Mouse (Mus musculus) liver, adult 2 months (tissue): ENCODE measurements around the gene Gm10318.

Experiments used
- CTCF ChIP-seq: fragments of 200-500 bp; IDR thresholded peaks from 2 replicates; pipeline ENCODE4 v1.5.1; 2011; ENCODE audit warnings: low read depth, low read length, control low read depth
- POLR2A ChIP-seq: fragments of 200-500 bp; IDR thresholded peaks from 2 replicates; pipeline ENCODE4 v1.6.1; 2011; ENCODE audit warnings: low read length, control low read depth; ENCODE audit not compliant: insufficient read depth; ENCODE audit errors: extremely low read depth

- TF ChIP-seq POLR2A (no peak), CTCF (no peak)
Measured at GRCm38 (mm10) chr10:77846503-77846902, 6.2 kb upstream of the Gm10318 start, which contains the start of gene Gm36176.
